Mouse (Mus musculus) limb, embryonic 12.5 days (tissue): ENCODE measurements around the gene Aftph. TPM values are rescaled to one million over a fixed set of nuclear protein-coding genes. Genes with fewer than 3 reads are reported as not detected.
A peak's percentile ranks its signal among the peaks of the same experiment; 100 is the strongest.
"Not testable (repeated sequence)": the region's sequence is repeated elsewhere in the genome, so short reads cannot be mapped to it uniquely, and the experiment has no call there.

Experiments
- ATAC-seq: fragments of 200-750 bp; cut with Nextera tagmentation; 2 replicates; pipeline ENCODE4 v1.8.0; 2017; ENCODE audit warnings: low read depth, moderate TSS enrichment; ENCODE audit not compliant: insufficient number of reproducible peaks, insufficient read depth, low FRiP score, low TSS enrichment
- H3K27ac ChIP-seq: fragments of 300-500 bp; sonication (generic); 2 replicates; pipeline ENCODE4 v1.5.1; 2016; ENCODE audit warnings: mild to moderate bottlenecking, moderate library complexity
- H3K27me3 ChIP-seq: fragments of 300-500 bp; sonication (generic); 2 replicates; pipeline ENCODE4 v1.6.1; 2016; ENCODE audit warnings: mild to moderate bottlenecking, moderate library complexity
- H3K36me3 ChIP-seq: fragments of 300-500 bp; sonication (generic); 2 replicates; pipeline ENCODE4 v1.6.1; 2016; ENCODE audit warnings: mild to moderate bottlenecking, moderate library complexity
- H3K4me1 ChIP-seq: fragments of 300-500 bp; sonication (generic); replicated peaks from 2 replicates; pipeline ENCODE4 v1.6.1; 2016
- H3K4me2 ChIP-seq: fragments of 300-500 bp; sonication (generic); 2 replicates; pipeline ENCODE4 v1.6.1; 2016; ENCODE audit warnings: mild to moderate bottlenecking, moderate library complexity
- H3K4me3 ChIP-seq: fragments of 300-500 bp; sonication (generic); replicated peaks from 2 replicates; pipeline ENCODE4 v1.5.1; 2016; ENCODE audit warnings: mild to moderate bottlenecking
- H3K9ac ChIP-seq: fragments of 300-500 bp; sonication (generic); replicated peaks from 2 replicates; pipeline ENCODE4 v1.6.1; 2016; ENCODE audit warnings: mild to moderate bottlenecking, moderate library complexity
- H3K9me3 ChIP-seq: fragments of 300-500 bp; sonication (generic); 2 replicates; pipeline ENCODE4 v1.6.1; 2016; ENCODE audit warnings: mild to moderate bottlenecking, moderate library complexity
- WGBS: fragments of 180-500 bp; shearing (Covaris S2); methylation state at CpG from one replicate; pipeline ENCODE4 v1.1.7; 2016; 5-methylcytosine and 5-hydroxymethylcytosine counted together
- polyA plus RNA-seq: library from polyadenylated mRNA; unstranded; fragments of >200 nt; fragmentation: Nextera tagmentation; extraction: Ambion mirVana; gene quantifications from 2 replicates; pipeline ENCODE4 v1.2.1, GENCODE M21; 2016

Gene Aftph
- polyA plus RNA-seq, 1 experiment from 2014 or later: 18.6 TPM

DNA sequence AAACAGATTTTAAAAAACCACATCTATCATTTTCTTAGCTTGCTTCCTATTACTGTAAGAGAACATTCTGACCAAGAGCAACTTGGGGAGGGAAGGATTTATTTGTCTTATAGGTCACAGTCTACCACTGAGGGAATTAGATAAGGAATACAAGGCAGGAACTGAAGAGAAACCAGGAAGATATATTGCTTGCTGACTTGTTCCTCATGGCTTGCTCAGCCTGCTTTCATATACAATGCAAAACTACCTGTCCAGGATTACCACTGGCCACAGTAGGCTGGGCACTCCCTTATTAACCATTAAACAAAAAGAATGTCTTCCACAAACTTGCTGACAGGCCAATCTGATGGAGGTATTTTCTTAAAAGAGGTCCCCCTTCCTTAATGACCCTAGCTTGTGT, 35.3 kb upstream of the Aftph start:
- Histone ChIP-seq H3K9me3 (no peaks in the 10 kb centered on the region), H3K27ac (no peak overlapping the region), H3K4me3 (no peak overlapping the region), H3K9ac (no peak overlapping the region), H3K27me3 (no peaks in the 10 kb centered on the region), H3K4me1 (no peaks in the 10 kb centered on the region; the same call in 1 of the 2 replicates), H3K4me2 (no peak overlapping the region), H3K36me3 (no peaks in the 10 kb centered on the region)
- ATAC-seq: no peak

DNA sequence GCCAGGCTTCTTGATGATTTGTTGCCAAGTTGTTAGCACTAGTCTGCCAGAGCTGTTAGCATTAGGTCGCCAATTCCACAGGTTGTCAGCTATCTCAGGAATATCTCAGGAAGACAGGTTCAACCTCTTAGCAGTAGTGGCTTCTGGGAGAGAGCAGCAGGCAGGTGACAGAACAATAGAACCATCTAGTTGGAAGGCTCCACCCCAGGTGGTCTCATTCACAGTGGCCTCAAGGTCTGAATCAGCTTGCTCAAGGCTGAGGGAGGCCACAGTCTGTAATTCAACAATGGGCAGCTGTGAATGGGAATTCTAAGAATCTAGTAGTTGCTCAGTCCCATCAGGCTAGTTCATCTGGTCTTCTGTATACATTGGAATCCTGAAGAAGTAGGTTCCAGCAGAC, 31.3 kb upstream of the Aftph start:
- H3K4me2 ChIP-seq: no peak overlapping the region
- no peak for ATAC-seq
- H3K27ac ChIP-seq: no peak overlapping the region
- 52% methylated on average over 1 of the region's 1 CpGs for WGBS
- H3K27me3 ChIP-seq: no peaks in the 10 kb centered on the region
- no peak overlapping the region for H3K9ac ChIP-seq
- no peaks in the 10 kb centered on the region for H3K9me3 ChIP-seq
- H3K4me1 ChIP-seq: peaks cover 4% of the 10 kb centered on the region; the same call in 1 of the 2 replicates
- no peaks in the 10 kb centered on the region for H3K36me3 ChIP-seq
- no peak overlapping the region for H3K4me3 ChIP-seq

DNA sequence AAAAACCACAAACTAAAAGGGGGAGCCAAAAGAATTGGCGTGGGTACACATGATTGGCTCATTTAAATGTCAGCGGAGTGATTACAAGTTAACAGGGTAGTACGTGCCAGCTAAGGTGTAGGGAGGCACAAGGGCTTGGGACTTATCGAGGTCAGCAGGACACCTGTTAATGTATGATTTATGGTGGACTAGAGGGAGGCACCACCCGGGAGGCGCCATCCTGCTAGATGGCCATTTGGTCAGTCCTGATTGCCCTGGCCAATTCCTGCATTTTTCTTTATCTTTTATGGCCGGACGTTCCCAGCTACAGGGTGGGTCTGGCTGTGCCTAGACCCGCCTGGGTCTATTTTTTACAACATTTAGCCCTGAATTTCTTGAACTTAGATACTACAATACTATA, 30.4 kb upstream of the Aftph start:
- not testable (repeated sequence) for H3K9me3 ChIP-seq, H3K27me3 ChIP-seq, ATAC-seq, H3K4me2 ChIP-seq, H3K4me3 ChIP-seq, H3K36me3 ChIP-seq, H3K4me1 ChIP-seq, H3K27ac ChIP-seq, H3K9ac ChIP-seq
- WGBS: 32% methylated on average over 9 of the region's 9 CpGs

DNA sequence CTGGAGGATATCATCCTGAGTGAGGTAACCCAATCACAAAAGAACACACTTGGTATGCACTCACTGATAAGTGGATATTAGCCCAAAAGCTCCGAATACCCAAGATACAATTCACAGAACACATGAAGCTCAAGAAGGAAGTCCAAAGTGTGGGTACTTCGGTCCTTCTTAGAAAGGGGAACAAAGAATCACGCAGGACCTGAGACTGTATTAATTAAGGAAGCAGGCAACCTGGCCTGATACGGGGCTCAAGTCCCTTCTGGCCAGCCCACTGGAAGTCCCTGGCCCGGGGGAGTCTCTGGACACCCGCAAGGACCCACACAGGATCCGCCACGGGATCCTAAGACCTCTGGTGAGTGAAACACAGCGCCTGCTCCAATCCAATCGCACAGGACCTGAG, 20.6 kb upstream of the Aftph start:
- H3K27me3 ChIP-seq, H3K4me1 ChIP-seq, ATAC-seq, H3K36me3 ChIP-seq, H3K9me3 ChIP-seq, H3K4me2 ChIP-seq, H3K4me3 ChIP-seq, H3K27ac ChIP-seq, H3K9ac ChIP-seq: not testable (repeated sequence)
- 92% methylated on average over 10 of the region's 10 CpGs for WGBS

DNA sequence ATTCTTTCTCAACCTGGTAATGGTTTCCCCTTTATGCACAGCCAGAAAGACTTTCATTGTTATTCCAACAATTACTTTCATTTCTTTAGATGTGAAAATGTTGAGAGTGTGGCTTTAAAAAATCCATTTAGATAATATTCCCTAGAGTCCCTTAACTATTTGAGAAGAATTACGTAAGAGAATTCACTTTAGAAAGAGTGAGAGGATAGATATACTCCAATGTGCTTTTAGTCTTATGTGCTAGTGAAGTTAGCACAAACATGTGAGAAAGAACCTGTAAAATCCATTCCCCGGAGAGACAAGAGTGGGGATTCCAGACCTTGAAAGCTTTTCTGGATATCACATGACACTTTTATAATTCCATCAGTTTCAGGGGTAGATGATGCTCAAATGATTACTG, 9.2 kb upstream of the Aftph start:
- Histone ChIP-seq H3K9ac (no peak overlapping the region), H3K27ac (no peak overlapping the region), H3K4me1 (no peaks in the 10 kb centered on the region), H3K4me2 (no peak overlapping the region), H3K4me3 (no peak overlapping the region), H3K27me3 (no peaks in the 10 kb centered on the region), H3K9me3 (peaks cover 17% of the 10 kb centered on the region), H3K36me3 (no peaks in the 10 kb centered on the region)
- WGBS: 83% methylated on average over 2 of the region's 2 CpGs
- no peak for ATAC-seq

DNA sequence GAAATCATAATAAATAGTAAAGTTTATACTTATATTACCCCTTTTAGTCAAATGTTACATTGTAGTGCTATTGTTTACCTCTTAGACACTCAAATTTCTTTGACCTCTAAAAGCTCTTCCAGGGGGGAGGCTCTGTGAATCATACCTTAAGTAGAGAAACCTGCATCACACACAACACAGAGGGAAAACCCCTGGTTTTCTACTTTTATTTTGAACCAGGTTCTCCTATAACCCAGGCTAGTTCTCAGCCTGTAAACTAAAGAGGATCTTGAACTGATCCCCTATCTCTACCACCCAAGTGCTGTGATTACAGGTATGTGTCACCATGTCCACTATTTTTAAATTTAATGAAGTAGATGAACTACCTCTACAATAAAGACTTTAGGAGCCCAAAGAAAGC, 2.0 kb upstream of the Aftph start:
- H3K9me3 ChIP-seq: no peaks in the 10 kb centered on the region
- no peak overlapping the region for H3K4me3 ChIP-seq
- no peaks in the 10 kb centered on the region for H3K36me3 ChIP-seq
- H3K27ac ChIP-seq: no peak overlapping the region
- peaks cover 6% of the 10 kb centered on the region; the same call in 1 of the 2 replicates for H3K4me1 ChIP-seq
- no peak overlapping the region for H3K9ac ChIP-seq
- ATAC-seq: no peak
- no peaks in the 10 kb centered on the region for H3K27me3 ChIP-seq
- no peak overlapping the region for H3K4me2 ChIP-seq

DNA sequence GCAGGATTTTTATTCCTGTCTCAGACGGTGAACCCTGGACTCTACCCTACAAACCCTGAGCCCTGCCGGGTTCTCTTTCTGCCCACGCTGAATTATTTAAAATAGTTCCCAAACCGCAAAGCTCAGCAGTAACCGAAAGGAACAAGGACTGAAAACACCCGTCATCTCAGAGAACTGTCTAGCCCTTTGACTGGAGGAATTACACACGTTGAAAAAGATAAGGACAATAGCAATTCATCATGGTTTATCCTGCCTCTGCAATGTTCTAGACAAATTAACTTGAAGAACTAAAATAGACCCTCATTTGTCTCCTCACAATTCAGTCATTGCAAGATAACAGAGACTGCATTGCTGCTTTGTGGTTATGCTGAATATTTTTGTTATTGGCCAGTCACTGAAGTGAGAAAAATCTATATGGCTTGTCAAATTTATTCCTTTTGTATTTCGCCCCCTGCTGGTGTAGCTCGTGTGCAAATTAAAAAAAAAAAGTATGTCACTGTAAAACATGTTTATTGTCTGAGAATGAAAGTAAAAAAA, 1.0 kb upstream of the Aftph start:
- Histone ChIP-seq H3K9ac (peak overlapping the region; percentile 87; the same call in 1 of the 2 replicates), H3K4me1 (peaks cover 6% of the 10 kb centered on the region; the same call in 1 of the 2 replicates), H3K4me2 (peak overlapping the region; percentile 92), H3K36me3 (no peaks in the 10 kb centered on the region), H3K27me3 (no peaks in the 10 kb centered on the region), H3K9me3 (no peaks in the 10 kb centered on the region), H3K4me3 (peak overlapping the region; percentile 94), H3K27ac (peak overlapping the region; percentile 88)
- no peak for ATAC-seq
- under 1% methylated on average over 9 of the region's 9 CpGs for WGBS

DNA sequence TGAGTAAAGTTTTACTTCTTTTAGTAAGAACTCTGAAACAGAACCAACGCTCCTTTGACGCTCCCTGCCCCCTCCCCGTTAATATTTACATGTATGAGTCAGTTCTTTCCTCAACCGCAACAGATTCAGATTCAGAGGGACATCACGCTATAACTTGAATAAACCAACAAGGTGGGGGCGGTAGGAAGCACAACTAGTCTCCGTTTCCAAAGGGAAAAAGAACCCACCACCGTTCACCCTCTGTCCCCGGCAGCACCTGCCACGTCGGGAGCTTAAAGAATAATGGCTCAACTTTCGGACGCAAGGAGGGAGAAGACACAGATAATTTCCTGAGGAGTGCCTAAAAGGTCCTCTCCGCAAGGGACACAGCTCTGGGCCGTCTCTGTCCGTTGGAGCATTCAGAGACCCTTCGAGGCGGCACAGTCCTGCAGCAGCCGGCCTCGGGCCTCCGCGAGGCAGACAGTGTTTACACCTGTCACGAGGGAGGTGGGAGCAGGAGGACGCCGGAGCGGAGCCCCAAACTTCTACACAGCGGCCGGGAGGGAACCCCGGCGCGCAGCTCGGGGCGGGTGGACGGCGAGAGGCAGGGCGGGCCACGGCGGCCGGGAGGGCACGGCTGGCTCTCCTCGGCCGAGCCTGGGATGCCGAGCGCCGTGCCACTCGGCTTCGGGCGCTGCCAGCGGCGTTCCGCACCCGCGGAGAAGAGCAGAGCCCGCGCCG, 748 bp downstream of the Aftph start:
- H3K9me3 ChIP-seq: no peaks in the 10 kb centered on the region
- peak overlapping the region; percentile 92 for H3K4me2 ChIP-seq
- H3K27ac ChIP-seq: peak overlapping the region; percentile 88
- peak overlapping the region; percentile 94 for H3K4me3 ChIP-seq
- no peak; the same call in 1 of the 2 replicates for ATAC-seq
- H3K27me3 ChIP-seq: no peaks in the 10 kb centered on the region
- H3K9ac ChIP-seq: peak overlapping the region; percentile 87
- WGBS: under 1% methylated on average over 55 of the region's 56 CpGs
- H3K36me3 ChIP-seq: no peaks in the 10 kb centered on the region
- peaks cover 6% of the 10 kb centered on the region; the same call in 1 of the 2 replicates for H3K4me1 ChIP-seq

DNA sequence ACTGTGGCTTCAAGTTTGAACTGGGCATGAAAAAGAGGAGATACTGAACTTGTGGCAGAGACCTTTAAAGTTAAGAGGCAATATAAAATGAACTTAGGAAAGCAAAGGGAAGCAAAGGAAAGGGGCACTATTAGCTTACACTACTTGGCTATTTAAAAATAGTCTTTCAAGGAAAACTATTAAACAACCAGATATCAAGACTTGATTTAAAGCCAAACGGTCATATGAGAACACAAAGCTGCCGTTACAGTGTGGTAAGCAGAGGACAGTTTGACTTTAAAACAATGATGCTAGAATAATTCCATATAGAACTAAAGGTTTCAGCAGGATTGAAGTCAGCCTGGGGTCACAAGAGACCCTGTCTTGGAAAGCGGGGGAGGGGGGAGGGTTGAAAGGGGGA, 7.3 kb downstream of the Aftph start:
- H3K4me2 ChIP-seq: no peak overlapping the region
- no peak overlapping the region for H3K9ac ChIP-seq
- H3K36me3 ChIP-seq: no peaks in the 10 kb centered on the region
- peaks cover 12% of the 10 kb centered on the region for H3K4me1 ChIP-seq
- no peaks in the 10 kb centered on the region for H3K27me3 ChIP-seq
- no peak overlapping the region for H3K4me3 ChIP-seq
- WGBS: 74% methylated on average over 3 of the region's 3 CpGs
- H3K27ac ChIP-seq: no peak overlapping the region
- H3K9me3 ChIP-seq: no peaks in the 10 kb centered on the region
- no peak for ATAC-seq

DNA sequence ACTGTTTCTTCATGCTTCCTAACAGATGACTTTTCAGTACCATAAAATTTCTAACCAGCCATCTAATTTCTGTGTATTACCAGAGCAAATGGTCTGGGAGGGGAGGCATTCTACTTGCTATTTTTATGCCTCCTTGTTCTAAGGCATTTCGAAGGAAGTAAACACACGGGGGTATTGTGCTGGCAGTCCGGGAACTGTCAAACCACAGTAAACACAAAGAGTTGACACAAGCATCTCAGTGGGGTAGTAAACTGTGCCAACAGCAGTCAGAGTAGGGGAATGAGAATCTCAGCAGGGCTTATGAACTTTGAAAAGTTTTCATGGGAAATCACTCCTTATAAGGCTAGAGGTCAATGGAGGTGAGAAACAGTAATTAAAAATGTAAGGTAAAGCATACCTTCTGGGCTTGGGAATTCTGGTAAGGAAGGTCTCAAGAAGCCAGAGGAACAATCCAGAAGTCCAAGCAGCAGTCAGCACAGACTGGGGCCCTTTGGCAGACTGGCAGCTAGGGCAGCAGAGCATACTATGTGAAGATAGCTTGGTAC, 7.8 kb downstream of the Aftph start:
- Histone ChIP-seq H3K4me2 (no peak overlapping the region), H3K4me3 (no peak overlapping the region), H3K36me3 (no peaks in the 10 kb centered on the region), H3K27ac (no peak overlapping the region), H3K4me1 (peaks cover 12% of the 10 kb centered on the region), H3K9ac (no peak overlapping the region), H3K27me3 (no peaks in the 10 kb centered on the region), H3K9me3 (no peaks in the 10 kb centered on the region)
- no peak for ATAC-seq
- 50% methylated on average over 3 of the region's 3 CpGs for WGBS

DNA sequence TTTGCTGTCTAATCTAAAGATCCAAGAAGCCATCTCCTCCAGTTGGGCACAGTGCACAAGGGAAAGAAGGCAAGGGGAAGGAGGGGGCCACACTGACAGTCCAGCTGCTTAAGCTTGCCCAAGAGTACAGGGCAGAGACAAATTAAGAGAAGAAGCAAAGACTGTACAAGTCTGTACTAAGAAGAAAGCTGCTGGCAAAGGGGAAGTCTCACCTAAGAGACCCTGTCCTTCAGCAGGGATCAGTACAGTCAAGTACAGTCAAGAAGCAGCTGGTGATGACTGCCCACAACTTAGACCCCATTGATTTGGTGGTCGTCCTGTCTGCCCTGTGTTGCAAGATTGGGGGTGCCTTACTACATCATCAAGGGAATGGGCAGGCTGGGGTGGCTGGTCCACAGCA, 12.0 kb downstream of the Aftph start:
- ATAC-seq: no peak
- no peak overlapping the region for H3K4me2 ChIP-seq
- H3K27me3 ChIP-seq: no peaks in the 10 kb centered on the region
- H3K4me3 ChIP-seq: no peak overlapping the region
- 86% methylated on average over 1 of the region's 1 CpGs for whole genome bisulfite sequencing
- H3K27ac ChIP-seq: no peak overlapping the region
- peaks cover 8% of the 10 kb centered on the region for H3K4me1 ChIP-seq
- H3K9ac ChIP-seq: no peak overlapping the region
- H3K9me3 ChIP-seq: no peaks in the 10 kb centered on the region
- H3K36me3 ChIP-seq: peaks cover 19% of the 10 kb centered on the region

DNA sequence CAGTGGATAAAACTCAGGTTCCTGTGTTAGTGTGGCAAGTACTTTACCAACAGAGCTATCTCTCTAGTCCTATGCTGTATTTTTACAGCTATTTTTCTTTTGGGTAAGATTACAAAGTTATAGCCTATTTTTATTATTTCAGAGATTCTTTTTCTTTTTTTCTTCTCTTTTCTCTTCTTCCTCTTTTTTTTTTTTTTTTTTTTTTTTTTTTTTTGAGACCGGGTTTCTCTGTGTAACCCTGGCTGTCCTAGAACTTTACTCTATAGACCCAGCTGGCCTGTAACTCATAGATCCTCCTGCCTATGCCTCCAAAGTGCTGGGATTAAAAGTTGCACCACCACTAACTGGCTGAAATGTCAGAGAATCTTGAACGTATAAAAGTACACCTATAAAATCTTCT, 13.3 kb downstream of the Aftph start:
- H3K9me3 ChIP-seq: no peaks in the 10 kb centered on the region
- H3K27ac ChIP-seq: no peak overlapping the region
- no peaks in the 10 kb centered on the region for H3K4me1 ChIP-seq
- peaks cover 19% of the 10 kb centered on the region for H3K36me3 ChIP-seq
- H3K27me3 ChIP-seq: no peaks in the 10 kb centered on the region
- ATAC-seq: no peak
- H3K4me2 ChIP-seq: no peak overlapping the region
- H3K9ac ChIP-seq: no peak overlapping the region
- 83% methylated on average over 2 of the region's 2 CpGs for WGBS
- H3K4me3 ChIP-seq: no peak overlapping the region
